Mouse (Mus musculus): Measurements from ENCODE around the gene Srgap1.

The Srgap1 gene

DNA sequence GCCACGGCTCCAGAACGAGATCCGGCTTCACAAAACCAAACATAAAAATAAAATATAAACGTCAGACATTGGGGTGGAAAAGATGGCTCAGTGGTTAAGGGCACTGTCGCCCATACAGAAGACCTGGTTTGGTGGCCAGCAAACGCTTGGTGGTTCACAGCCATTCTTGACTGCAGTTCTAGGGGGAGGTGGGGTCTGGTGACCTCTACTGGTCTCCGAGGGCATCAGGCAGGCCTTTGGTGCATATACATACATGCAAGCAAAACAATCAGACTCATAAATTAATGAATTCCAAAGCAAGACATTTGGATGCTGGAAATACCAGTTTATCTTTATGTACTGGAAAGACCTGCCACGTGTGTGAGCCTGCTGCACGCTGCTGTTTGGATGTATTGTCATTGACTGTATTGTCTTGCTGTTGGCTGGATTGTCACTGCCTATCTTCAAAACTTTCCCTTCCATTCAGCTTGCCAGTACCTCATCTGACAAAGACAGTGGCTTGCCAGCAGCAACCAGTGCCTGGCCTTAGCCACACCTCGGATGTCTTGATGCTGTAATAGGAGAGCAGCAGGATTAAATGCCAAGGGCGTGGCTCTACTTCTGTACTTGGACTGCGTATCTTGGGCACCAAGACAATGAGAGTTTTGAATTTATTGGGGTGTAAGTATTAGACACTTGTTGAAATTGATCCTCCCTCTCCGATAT, 282.5 kb downstream of the Srgap1 start:
- DNase-seq (ENCODE audit: low spot score), result no peak

DNA sequence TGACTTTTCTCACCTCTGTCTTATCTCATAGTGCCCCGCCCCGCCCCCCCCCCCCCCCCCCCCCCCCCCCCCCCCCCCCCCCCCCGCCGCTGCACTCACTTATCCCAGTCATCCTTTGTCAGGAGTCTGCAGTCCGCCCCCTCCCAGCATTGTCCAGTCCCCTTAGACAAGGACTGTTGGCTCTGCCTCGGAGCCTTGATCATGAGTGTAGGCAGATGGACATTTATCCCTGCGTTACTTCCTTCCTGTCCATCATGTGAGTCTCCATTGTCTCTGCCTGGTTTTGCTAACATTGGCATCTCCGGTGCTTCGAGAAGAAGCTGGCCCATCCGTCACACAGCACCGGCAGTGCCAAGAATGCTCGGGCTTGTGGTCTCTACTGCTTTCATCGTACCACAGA, 283.9 kb downstream of the Srgap1 start:
- DNase-seq (ENCODE audit: low spot score), result no peak

DNA sequence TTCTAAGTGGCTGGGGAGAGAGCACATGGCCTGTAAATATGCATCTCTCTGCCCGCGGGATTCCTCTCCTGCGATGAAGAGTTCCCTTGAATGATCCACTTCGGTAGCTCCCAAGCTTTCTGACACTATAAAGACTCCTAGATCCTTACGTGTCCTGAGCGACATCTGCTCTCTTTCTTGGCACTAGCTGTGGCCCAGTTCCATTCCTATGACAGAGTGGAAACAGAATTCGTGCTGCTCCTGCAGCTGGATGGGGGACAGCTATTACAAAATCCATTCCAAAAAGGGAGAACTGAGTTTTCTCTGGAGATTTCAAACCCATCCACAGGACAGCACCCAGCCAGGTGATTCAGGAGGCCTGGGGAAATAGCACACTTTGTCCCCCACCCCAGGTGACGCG, 285.0 kb downstream of the Srgap1 start:
- DNase-seq (ENCODE audit: low spot score), result no peak

DNA sequence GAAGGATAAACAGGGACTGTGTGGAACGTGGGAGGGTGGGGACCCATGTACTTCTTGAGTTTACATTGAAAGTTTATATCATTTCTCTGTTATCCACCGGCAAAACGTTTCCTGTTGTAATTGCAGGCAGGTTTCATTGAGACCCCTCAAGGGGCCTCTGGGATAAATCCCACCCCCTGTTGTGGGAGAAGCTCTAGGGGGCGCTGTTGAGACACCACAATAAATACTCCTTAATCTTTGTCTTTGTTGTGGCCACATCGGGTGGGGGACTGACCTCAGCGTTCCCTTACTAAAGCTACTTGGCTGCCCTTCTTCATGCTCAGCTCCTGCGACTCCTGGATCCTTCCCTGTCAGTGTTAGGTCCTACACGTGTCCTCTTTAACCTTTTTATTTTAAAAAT, 288.0 kb downstream of the Srgap1 start:
- DNase-seq (ENCODE audit: low spot score), result no peak

DNA sequence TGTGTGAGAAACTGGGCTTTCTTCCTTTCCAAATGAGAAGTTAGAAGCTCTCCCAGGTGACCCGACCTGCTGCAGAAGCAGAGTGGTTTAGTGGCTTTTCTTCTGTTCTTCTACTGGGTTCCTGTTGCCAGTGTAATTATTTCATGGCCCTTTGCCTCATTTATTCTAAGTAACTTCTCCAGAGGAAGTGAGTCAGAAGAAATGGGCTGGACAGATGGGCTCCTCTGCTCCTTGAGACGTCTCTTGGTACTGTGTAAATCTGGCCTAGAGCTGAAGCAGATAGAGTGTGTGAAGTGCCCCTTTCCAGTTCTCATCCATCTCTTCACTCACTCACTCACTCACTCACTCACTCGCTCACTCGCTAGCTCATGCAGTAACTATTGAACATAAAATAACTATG, 290.4 kb downstream of the Srgap1 start:
- no peak for DNase-seq (ENCODE audit: low spot score)

DNA sequence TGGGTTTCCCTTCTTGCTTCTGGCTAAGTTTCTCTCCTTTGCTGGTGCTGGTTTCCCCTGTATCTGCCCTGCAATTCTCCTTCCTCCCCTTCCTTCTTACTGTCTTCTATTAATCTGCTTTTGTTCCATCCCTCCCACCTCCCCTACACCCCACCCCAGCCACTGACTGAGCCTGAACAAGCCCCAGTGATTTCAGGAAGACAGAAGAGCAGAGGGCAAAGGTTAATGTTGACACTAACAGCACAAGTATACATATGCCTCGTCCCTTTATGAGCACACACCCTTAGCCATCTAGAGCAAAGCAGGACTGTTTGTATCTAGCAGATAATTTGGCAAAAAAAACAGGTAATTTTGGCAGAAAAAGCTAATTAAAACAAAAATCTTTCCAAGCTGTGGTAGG, 291.3 kb downstream of the Srgap1 start:
- no peak for DNase-seq (ENCODE audit: low spot score)

DNA sequence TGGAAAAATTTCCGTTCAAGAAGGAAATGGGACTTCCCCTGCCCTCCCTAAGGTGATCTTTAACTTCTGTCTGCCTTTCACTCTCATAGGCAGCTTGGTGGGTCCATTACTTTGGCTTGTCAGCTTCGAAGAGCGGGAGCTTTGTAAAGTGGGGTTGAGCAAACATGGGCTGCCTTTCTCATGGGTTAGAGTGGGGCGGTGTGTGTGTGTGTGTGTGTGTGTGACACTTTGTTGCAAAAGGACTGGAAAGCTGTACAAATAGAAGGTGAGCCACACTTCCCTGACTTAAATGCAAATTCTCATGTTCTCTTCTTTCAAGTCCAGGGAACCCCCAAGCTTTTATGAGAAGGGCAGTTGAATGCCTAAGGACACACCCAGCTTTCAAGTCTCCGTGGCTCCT, 292.9 kb downstream of the Srgap1 start:
- DNase-seq (ENCODE audit: low spot score), result no peak

DNA sequence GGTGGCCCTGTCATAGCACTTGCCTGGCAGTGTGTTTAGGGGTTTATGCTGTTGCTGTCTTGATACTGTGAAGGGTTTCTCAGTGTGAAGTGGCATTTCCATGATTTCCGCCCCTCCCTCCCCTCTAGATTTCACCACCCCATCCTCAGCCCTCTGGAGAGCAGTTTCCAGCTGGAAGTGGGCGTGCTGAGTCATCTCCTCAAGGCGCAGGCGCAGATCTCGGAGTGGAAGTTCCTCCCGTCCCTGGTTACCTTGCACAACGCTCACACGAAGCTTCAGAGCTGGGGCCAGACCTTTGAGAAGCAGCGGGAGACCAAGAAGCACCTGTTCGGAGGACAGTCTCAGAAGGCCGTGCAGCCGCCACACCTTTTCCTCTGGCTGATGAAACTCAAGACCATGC, 296.9 kb downstream of the Srgap1 start:
- no peak for DNase-seq (ENCODE audit: low spot score)

DNA sequence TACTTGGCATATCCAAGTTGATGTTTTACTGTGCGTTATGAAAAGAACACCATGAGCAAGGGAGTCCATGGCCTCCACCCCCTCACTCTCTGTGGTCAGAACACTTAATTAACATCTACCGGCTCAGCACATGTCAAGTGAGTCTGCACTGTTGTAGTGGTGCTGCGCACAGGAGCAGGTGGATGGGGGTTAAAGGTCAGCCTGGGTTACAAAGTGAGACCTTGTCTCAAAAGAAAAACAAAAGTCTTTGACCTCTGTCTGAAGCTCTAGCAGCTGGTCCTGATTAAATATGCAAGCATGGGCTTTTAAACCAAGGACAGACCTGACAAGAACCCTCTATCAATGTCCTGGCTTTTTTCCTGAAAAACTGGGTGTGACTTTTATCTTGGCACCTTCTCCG, 304.8 kb downstream of the Srgap1 start:
- DNase-seq (ENCODE audit: low spot score), result no peak

DNA sequence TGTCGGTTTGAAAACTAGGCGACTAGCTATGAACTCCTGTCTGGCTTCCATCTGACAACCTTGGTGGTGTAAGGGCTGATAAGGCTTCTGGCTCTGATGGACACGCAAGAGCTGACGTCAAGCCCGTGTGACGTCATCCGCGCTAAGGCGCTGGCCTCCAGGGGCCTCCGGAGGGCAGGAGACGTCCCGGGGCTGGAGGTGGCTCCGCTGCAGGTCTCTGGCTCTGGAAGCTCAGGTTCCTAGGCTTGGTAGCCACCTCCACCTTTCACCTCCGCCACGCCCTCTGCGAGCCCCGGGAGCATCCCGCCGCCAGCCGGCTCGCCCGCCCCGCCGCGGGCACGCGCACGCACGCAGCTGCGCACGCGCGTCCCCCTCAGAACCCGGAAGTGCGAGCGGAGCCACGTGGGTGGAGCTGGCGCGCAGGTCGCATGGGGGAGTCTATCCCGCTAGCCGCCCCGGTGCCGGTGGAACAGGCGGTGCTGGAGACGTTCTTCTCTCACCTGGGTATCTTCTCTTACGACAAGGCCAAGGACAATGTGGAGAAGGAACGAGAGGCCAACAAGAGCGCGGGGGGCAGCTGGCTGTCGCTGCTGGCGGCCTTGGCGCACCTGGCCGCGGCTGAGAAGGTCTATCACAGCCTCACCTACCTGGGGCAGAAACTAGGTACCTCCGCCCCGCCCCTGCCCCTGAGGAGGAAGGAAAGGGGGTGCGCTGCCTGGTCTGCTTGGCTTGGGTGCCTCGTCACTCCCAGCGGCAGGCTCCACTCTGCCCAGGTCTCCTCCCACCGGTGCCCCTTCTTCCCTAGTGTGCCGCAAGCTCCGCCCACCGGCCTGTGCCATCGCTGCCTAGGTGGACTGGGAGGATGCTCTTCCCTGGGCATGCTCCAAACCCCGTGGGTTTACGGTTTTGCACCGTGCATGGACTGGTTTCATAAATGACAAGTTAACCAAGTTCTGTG, 307.3 kb downstream of the Srgap1 start, which contains the start of gene BC048403:
BC048403 (plus strand) TSS at position 390 of the 958 bp plus-strand sequence.
- peak; percentile 95 for DNase-seq (ENCODE audit: low spot score)

DNA sequence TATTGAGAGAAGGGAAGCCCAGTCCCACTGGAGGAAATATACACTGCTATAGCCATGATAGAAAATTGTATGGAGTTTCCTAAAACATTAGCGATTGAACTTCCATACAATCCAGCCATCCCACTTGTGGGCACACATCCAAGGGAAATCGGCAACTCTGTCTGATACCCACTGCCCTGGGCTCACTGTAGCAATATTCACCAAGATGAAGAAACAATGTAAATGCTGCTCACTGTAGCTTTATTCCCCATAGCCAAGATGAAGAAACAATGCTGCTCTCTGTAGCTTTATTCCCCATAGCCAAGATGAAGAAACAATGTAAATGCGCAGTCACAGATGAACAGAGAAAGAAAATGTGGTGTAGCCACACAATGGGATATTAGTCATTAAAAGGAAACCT, 309.9 kb downstream of the Srgap1 start:
- no peak for DNase-seq (ENCODE audit: low spot score)

DNA sequence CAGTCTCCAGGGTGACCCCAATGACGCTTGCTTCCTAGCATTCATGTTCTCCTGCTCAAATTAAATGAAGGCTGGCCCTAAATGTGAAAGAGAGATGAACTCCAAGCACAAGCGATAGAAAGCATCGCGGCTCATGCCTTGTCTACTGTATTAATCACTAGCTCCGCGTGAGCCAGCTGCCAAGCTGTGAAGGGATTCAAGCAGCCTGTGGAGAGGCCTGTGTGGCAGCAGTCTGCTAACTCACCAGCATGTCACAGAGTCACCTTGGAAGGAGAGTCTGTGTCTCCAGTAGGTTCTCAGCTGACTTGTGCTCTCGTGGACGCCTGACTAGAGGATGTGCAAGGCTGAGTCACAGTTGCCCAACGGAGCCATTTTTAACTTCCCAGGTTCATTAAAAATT, 314.6 kb downstream of the Srgap1 start:
- DNase-seq (ENCODE audit: low spot score), result no peak

DNA sequence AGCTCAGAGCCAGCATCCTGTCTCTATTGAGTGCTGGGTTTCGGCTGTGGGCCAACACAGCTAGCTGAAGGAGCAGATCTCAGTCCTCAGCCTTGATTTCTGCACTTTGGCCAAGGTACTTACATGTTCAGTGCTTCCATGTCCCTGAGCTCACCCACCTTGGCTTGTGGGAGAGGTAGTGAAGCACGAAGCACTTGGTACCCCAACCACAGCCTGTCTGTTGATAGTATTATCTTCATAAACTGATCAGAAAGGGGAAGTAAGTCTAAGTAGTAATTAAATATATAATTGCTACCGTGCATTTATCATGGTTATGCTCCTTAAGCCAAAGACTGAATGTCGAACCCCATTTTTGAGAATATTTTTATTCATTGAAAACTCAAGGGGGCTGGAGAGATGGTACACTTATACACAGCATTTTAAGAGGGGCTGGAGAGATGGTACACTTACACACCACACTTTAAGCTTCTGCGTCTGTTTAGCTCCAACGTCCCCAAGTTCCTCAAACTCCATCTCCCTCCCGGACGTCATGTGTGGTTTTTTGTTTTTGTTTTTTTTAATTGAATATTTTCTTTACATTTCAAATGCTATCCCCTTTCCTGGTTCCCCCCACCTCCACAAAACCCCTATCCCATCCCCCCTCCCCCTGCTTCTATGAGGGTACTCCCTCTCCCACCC, 315.9 kb downstream of the Srgap1 start:
- DNase-seq (ENCODE audit: low spot score), result no peak
